10 mouse cellular contexts compared by ENCODE assay signal in genomic region chr19:10690336-10690735, GRCm38 (mm10). TPM values are rescaled to one million over a fixed set of nuclear protein-coding genes. Genes with fewer than 3 reads are reported as not detected.
A peak's percentile ranks its signal among the peaks of the same experiment; 100 is the strongest.
DNase-seq lines count a peak whose midpoint lies in the region; ATAC-seq lines count a peak whose summit lies in the region.
"Had no signal": no experiment of that assay in that cellular context is flagged by ENCODE, and none has a peak within 500 bp of the region (broad histone marks: within the 10 kb centered on the region; RNA-seq: fewer than 3 reads in every experiment).

No protein-coding gene starts in this region.

- H3K9me3 ChIP-seq in heart, embryonic 14.5 days (ENCODE audit: control insufficient read depth, low read length), result no peaks in the 10 kb centered on the region
- no peaks in the 10 kb centered on the region for H3K9me3 ChIP-seq in limb, embryonic 12.5 days
- no peaks in the 10 kb centered on the region for H3K9me3 ChIP-seq in stomach, embryonic 14.5 days (ENCODE audit: control insufficient read depth, low read depth, low read length)

- peak; percentile 64 to 87 for DNase-seq in adrenal gland, adult (ENCODE audit: inconsistent age in 2 of 2, low spot score in 1 of 2)
- no peak for DNase-seq in adrenal gland, postnatal 4 days (ENCODE audit: low spot score in 2 of 2)
- DNase-seq in adrenal gland, postnatal 14 days, result peak; percentile 60
- DNase-seq in layer of hippocampus, postnatal 10 days (ENCODE audit: low spot score in 2 of 2), result no peak
- DNase-seq in ovary, postnatal 14 days (ENCODE audit: low spot score), result no peak

- peaks cover 8% of the 10 kb centered on the region for H3K36me3 ChIP-seq in heart, embryonic 14.5 days (ENCODE audit: control insufficient read depth, insufficient read depth, low read length)
- H3K36me3 ChIP-seq in limb, embryonic 12.5 days, result no peaks in the 10 kb centered on the region; the same call in 1 of the 2 replicates
- H3K36me3 ChIP-seq in stomach, embryonic 14.5 days (ENCODE audit: control insufficient read depth, insufficient read depth, low read length), result no peaks in the 10 kb centered on the region

- H3K27me3 ChIP-seq in heart, embryonic 14.5 days (ENCODE audit: control insufficient read depth, insufficient read depth, low read length), result no peaks in the 10 kb centered on the region
- H3K27me3 ChIP-seq in limb, embryonic 12.5 days, result no peaks in the 10 kb centered on the region
- H3K27me3 ChIP-seq in stomach, embryonic 14.5 days (ENCODE audit: control insufficient read depth, insufficient read depth, low read length), result no peaks in the 10 kb centered on the region

- H3K4me1 ChIP-seq in heart, embryonic 14.5 days (ENCODE audit: control insufficient read depth in 2 of 2, insufficient read depth in 2 of 2, low read length in 2 of 2), result peaks cover 17 to 38% of the 10 kb centered on the region in 2 experiments
- peaks cover 30% of the 10 kb centered on the region for H3K4me1 ChIP-seq in limb, embryonic 12.5 days (replicated peaks)
- peaks cover 19% of the 10 kb centered on the region for H3K4me1 ChIP-seq in stomach, embryonic 14.5 days (ENCODE audit: control insufficient read depth, insufficient read depth, low read length)

- H3K9ac ChIP-seq in heart, embryonic 14.5 days (ENCODE audit: low read length), result peak overlapping the region; percentile 95; the same call in 1 of the 2 replicates
- no peak overlapping the region for H3K9ac ChIP-seq in limb, embryonic 12.5 days (replicated peaks)
- H3K9ac ChIP-seq in stomach, embryonic 14.5 days (replicated peaks; ENCODE audit: low read depth, low read length), result no peak overlapping the region

- WGBS in heart, embryonic 14.5 days, result 38% methylated on average over 3 of the region's 3 CpGs
- WGBS in limb, embryonic 12.5 days, result 81% methylated on average over 3 of the region's 3 CpGs
- 59% methylated on average over 3 of the region's 3 CpGs for WGBS in stomach, embryonic 14.5 days

- no peak for ATAC-seq in heart, embryonic 14.5 days (ENCODE audit: insufficient number of reproducible peaks, insufficient read depth, low FRiP score, low read depth)
- ATAC-seq in limb, embryonic 12.5 days (ENCODE audit: insufficient number of reproducible peaks, insufficient read depth, low FRiP score, low TSS enrichment, low read depth), result no peak
- ATAC-seq in stomach, embryonic 14.5 days (ENCODE audit: insufficient number of reproducible peaks, insufficient read depth, low FRiP score, low read depth), result no peak

- H3K4me3 ChIP-seq in heart, embryonic 14.5 days (ENCODE audit: control insufficient read depth in 1 of 2, insufficient read depth in 1 of 2, low read depth in 1 of 2, low read length in 2 of 2), result peak overlapping the region in 1 of 2 experiments; percentile 86; a peak in 1 of 4 replicates
- H3K4me3 ChIP-seq in limb, embryonic 12.5 days (replicated peaks), result 0 out of 2 replicates have a peak overlapping the region, but pooled peaks have one; percentile 76
- peak overlapping the region; percentile 76; the same call in 1 of the 2 replicates for H3K4me3 ChIP-seq in stomach, embryonic 14.5 days (ENCODE audit: low read depth, low read length)

- H3K27ac ChIP-seq in heart, embryonic 14.5 days (replicated peaks in 1 of 2; ENCODE audit: control insufficient read depth in 1 of 2, insufficient read depth in 1 of 2, low read depth in 2 of 2, low read length in 2 of 2), result peak overlapping the region; percentile 92 to 97
- H3K27ac ChIP-seq in limb, embryonic 12.5 days, result 0 out of 2 replicates have a peak overlapping the region, but pooled peaks have one; percentile 95
- H3K27ac ChIP-seq in stomach, embryonic 14.5 days (ENCODE audit: low read length), result peak overlapping the region; percentile 97; the same call in 1 of the 2 replicates

- peak overlapping the region; percentile 82 for H3K4me2 ChIP-seq in heart, embryonic 14.5 days (ENCODE audit: low read length)
- peak overlapping the region; percentile 75 for H3K4me2 ChIP-seq in limb, embryonic 12.5 days
- H3K4me2 ChIP-seq in stomach, embryonic 14.5 days (replicated peaks; ENCODE audit: low read depth, low read length), result peak overlapping the region; percentile 78

RNA-seq across cellular contexts. Expression of gene Vps37c, which starts 1.8 kb away (rescaled TPM):
- total RNA-seq in adrenal gland, postnatal 4 days (2021), result 10 to 100 TPM; 27.0 to 28.6 TPM
- total RNA-seq in adrenal gland, postnatal 14 days (2021), result 19.1 and 23.6 TPM in 2 replicates
- 28.4 and 30.0 TPM in 2 replicates for polyA plus RNA-seq in heart, embryonic 14.5 days (2014; fragmentation: Nextera tagmentation; extraction: Ambion mirVana)
- 27.6 and 33.4 TPM in 2 replicates for polyA plus RNA-seq in limb, embryonic 12.5 days (2016; fragmentation: Nextera tagmentation; extraction: Ambion mirVana)
- polyA plus RNA-seq in stomach, embryonic 14.5 days (2014; fragmentation: Nextera tagmentation; extraction: Ambion mirVana), result 37.5 and 40.4 TPM in 2 replicates
- total RNA-seq in layer of hippocampus, postnatal 10 days (2021), result 10 to 100 TPM; 24.6 to 26.9 TPM

RNA-seq across cellular contexts. Expression of gene Pga5, which starts 12.5 kb away (rescaled TPM):
- under 1 TPM in 1 of 2 experiments, not detected in 1; 0.56 TPM for total RNA-seq in adrenal gland, postnatal 4 days (2021)
- total RNA-seq in adrenal gland, postnatal 14 days (2021), result not detected in 2 replicates
- not detected in 2 replicates for polyA plus RNA-seq in heart, embryonic 14.5 days (2014; fragmentation: Nextera tagmentation; extraction: Ambion mirVana)
- not detected in 2 replicates for polyA plus RNA-seq in limb, embryonic 12.5 days (2016; fragmentation: Nextera tagmentation; extraction: Ambion mirVana)
- 10.2 and 14.1 TPM in 2 replicates for polyA plus RNA-seq in stomach, embryonic 14.5 days (2014; fragmentation: Nextera tagmentation; extraction: Ambion mirVana)
- not detected for total RNA-seq in layer of hippocampus, postnatal 10 days (2021)
- polyA plus RNA-seq: cortical plate, adult 2 months; small intestine, adult 2 months had no signal

RNA-seq across cellular contexts. Expression of gene Cd5, which starts 48.5 kb away (rescaled TPM):
- under 1 TPM; 0.22 to 0.34 TPM for total RNA-seq in adrenal gland, postnatal 4 days (2021)
- 1.3 and 8.7 TPM in 2 replicates for total RNA-seq in adrenal gland, postnatal 14 days (2021)
- 0.66 and 1.4 TPM in 2 replicates for polyA plus RNA-seq in heart, embryonic 14.5 days (2014; fragmentation: Nextera tagmentation; extraction: Ambion mirVana)
- 0.10 and 0.18 TPM in 2 replicates for polyA plus RNA-seq in limb, embryonic 12.5 days (2016; fragmentation: Nextera tagmentation; extraction: Ambion mirVana)
- 0.77 and 2.1 TPM in 2 replicates for polyA plus RNA-seq in stomach, embryonic 14.5 days (2014; fragmentation: Nextera tagmentation; extraction: Ambion mirVana)
- total RNA-seq in layer of hippocampus, postnatal 10 days (2021), result under 1 TPM; 0.29 to 0.32 TPM

RNA-seq across cellular contexts. Expression of gene Vwce, which starts 56.3 kb away (rescaled TPM):
- total RNA-seq in adrenal gland, postnatal 4 days (2021), result 1 to 10 TPM; 2.2 to 4.9 TPM
- 1.2 and 2.2 TPM in 2 replicates for total RNA-seq in adrenal gland, postnatal 14 days (2021)
- polyA plus RNA-seq in heart, embryonic 14.5 days (2014; fragmentation: Nextera tagmentation; extraction: Ambion mirVana), result 0.36 and 0.51 TPM in 2 replicates
- polyA plus RNA-seq in limb, embryonic 12.5 days (2016; fragmentation: Nextera tagmentation; extraction: Ambion mirVana), result 2.9 and 3.5 TPM in 2 replicates
- polyA plus RNA-seq in stomach, embryonic 14.5 days (2014; fragmentation: Nextera tagmentation; extraction: Ambion mirVana), result 1.1 and 1.9 TPM in 2 replicates
- 1 to 10 TPM; 1.0 to 2.3 TPM for total RNA-seq in layer of hippocampus, postnatal 10 days (2021)

Comparison
In these comparisons a context has a peak if more than half of its experiments do, and no peak if none do; other contexts are left out.
1. DNase-seq: peak in adrenal gland, adult (2 of 2) and adrenal gland, postnatal 14 days (single experiment); none in adrenal gland, postnatal 4 days (0 of 2), layer of hippocampus, postnatal 10 days (0 of 2) and ovary, postnatal 14 days (single experiment).
2. Peak in every context shown above with its lines, with median percentiles within 50 percentile points of each other: H3K27ac ChIP-seq and H3K4me2 ChIP-seq.